ENCODE assay signal across 20 mouse cellular contexts in the genomic region with DNA sequence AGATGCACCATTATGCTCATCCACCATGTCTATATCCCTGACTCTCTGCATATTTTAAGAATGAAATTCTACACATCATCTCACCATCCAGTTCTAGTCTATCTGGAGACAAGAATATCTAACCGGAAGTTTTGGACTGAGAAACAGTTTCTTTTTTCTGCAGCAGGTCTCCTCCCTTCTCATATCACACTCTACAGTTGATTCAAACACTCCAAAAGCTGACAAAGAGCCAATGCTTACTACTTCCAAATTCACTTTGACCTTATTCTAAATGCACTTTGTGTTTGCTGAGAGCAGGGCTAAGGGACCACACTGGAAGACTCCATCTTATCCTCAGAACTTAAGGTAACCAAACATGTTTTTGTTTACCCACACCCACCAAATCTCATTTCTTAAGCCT.
"Had no signal": no experiment of that assay in that cellular context is flagged by ENCODE, and none has a peak within 500 bp of the region (broad histone marks: within the 10 kb centered on the region; RNA-seq: fewer than 3 reads in every experiment).

No protein-coding gene starts in this region.

- H3K4me2 ChIP-seq: kidney, embryonic 15.5 days; limb, embryonic 12.5 days; limb, embryonic 15.5 days; liver, embryonic 13.5 days; midbrain, embryonic 12.5 days; neural tube, embryonic 13.5 days had no signal

- H3K4me1 ChIP-seq: kidney, embryonic 15.5 days; limb, embryonic 12.5 days; limb, embryonic 15.5 days; midbrain, embryonic 12.5 days; neural tube, embryonic 13.5 days had no signal

- H3K9ac ChIP-seq: kidney, embryonic 15.5 days; limb, embryonic 12.5 days; limb, embryonic 15.5 days; liver, embryonic 13.5 days; midbrain, embryonic 12.5 days; neural tube, embryonic 13.5 days had no signal

- H3K4me3 ChIP-seq: kidney, embryonic 15.5 days; limb, embryonic 12.5 days; limb, embryonic 15.5 days; liver, embryonic 13.5 days; megakaryocyte, embryonic 14.5 days; midbrain, embryonic 12.5 days; myocyte; neural tube, embryonic 13.5 days had no signal

- H3K27ac ChIP-seq: kidney, embryonic 15.5 days; limb, embryonic 12.5 days; limb, embryonic 15.5 days; liver, embryonic 13.5 days; macrophage; midbrain, embryonic 12.5 days; neural tube, embryonic 13.5 days had no signal

- H3K27me3 ChIP-seq: kidney, embryonic 15.5 days; limb, embryonic 12.5 days; limb, embryonic 15.5 days; liver, embryonic 13.5 days; megakaryocyte, embryonic 14.5 days; midbrain, embryonic 12.5 days; neural tube, embryonic 13.5 days had no signal

- H3K9me3 ChIP-seq: kidney, embryonic 15.5 days; limb, embryonic 12.5 days; limb, embryonic 15.5 days; liver, embryonic 13.5 days; megakaryocyte, embryonic 14.5 days; midbrain, embryonic 12.5 days; neural tube, embryonic 13.5 days had no signal

- DNase-seq: kidney, adult 11 months; kidney, adult 8-10 months; kidney, postnatal 10 days; kidney, postnatal 36 days; layer of hippocampus, postnatal 36 days; left cerebral cortex, postnatal 4 days; liver, embryonic 13.5 days; lung, adult 2 months; thymus, adult 2 months; thymus, postnatal 14 days; thymus, postnatal 4 days had no signal

- ATAC-seq: midbrain, embryonic 16.5 days had no signal
